Mouse (Mus musculus) induced T-regulatory cell, adult 2 months (primary cell): ENCODE results near the gene Shisa5.

ENCODE experiments used
- DNase-seq: peaks from one replicate; pipeline ENCODE4 v3.0.0-alpha.2; 2012; ENCODE audit warnings: low read depth

The Shisa5 gene

DNA sequence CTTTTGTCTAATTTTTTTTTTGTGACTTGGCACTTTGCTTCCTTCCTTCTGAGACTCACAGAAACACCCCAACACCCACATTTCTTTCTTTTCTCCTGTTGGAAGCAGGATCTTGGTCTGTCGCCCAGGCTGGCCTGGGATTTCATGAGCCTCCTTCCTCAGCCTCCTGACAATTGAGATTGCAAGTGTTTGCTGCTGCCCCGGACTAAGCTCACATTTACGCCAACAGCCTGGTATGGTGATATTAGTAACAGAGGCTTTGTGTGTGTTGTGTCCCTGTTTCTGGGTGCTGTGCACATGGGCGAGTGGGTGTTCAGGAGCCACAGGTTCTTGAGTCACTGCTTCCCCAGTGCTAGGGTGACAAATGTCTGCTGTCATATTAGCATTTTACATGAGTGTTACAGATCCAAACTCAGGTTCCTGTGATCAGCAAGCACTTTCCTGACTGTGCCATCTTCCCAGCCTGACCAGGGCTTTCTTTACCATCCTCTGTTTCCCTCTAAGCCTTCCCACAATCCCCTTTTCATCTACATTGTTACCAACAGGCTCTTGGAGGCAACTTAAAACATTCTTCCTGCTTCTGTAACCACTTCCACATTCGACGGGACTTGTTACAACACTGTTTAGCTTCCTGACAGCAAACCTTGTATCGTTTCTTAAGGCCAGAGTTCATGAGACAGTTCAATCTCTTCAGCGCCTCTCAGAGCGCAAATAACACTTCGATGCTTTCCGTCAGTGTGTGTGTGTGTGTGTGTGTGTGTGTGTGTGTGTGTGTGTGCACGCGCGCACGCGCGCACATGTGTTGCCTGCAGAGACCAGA, 15.3 kb upstream of the Shisa5 start:
- peak; percentile 32 for DNase-seq

DNA sequence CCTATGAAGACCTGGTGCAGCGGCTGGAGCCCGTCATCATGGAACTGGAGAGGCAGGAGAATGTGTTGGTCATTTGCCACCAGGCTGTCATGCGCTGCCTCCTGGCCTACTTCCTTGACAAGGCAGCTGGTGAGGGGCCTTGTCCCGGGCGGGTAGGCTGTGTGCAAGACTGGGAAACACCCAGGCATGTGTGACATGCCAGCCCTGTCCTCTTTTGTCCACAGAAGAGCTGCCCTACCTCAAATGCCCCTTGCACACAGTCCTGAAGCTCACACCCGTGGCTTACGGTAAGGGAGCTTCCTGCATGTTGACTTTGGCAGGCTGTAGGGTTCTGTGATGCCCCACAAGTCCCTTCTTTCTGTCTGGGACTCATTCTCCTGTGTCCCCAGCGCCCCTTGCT, 10.8 kb upstream of the Shisa5 start:
- DNase-seq: no peak

DNA sequence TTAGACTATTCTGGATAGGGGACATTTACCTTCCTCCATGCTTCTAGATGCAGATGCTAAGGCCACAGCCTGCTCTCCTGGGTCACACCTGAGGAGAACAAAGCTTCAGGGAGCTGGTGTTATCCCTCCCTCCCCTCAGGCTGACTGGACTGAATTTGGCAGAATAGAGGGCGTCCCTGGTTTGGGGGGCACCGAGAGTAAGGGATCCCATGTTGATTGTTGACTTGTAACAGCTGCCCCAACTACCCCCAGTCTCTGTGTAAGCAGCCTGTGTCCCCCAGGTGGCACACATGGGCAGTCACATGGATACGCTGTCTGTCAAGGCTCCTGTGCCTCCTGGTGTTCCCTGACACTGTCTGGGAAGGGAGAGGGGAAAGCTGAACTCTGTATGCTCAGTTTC, 9.9 kb upstream of the Shisa5 start:
- no peak for DNase-seq

DNA sequence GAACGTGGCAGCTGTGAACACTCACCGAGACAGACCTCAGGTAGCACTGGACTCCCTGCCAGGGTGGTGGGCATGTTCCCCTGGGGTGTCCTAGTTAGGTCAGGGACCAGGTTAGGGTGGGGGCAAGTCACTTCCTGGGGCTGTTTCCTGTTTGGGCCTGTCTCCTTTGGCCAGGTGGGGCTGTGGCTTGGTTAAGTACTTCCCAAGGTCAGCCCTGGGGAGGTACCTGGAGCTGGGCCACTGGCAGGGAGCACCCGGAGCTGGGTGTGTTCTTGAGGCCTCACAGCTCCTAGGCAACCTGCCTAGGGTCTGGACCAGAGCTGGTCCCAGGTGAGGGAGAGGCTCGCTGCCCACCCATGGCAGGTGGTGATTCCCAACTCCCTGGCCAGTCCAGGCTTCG, 9.4 kb upstream of the Shisa5 start:
- DNase-seq: no peak

DNA sequence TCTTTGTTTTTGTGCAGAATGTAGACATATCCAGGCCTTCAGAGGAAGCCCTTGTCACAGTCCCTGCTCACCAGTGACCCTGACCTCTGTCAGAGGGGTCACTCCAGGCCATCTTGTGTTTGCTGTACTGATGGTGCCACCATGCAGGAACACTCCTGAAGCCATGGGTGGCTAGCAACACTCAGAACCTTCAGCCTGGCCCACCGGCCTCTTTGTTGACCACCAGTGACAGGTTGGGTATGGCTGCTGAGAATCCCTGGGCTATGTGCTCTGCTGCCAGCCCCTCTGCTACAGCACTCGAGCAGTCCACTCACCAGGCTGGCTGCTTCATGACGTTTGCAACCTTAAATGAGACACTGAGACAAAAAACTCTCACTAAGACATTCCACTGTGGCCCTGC, 8.1 kb upstream of the Shisa5 start:
- DNase-seq: no peak

DNA sequence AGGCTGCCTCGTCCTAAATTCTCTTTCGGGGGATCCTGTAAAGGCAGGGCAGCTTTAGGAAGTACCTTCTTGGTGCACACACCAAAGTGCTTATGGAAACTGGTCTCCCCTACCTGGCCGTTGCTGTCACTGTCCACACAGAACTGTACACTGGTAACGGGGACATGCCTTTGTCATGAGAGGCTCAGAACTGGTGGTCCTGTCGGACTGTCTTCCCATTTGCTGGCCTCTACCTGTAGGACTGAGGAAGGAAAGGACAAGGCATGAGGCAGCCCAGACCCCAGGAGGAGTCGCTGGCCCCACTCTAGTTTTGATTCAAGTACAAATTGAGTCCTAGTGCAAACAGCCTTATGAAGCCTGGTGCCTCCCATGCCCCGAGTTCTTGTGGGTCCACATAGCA, 7.4 kb upstream of the Shisa5 start:
- DNase-seq: no peak

DNA sequence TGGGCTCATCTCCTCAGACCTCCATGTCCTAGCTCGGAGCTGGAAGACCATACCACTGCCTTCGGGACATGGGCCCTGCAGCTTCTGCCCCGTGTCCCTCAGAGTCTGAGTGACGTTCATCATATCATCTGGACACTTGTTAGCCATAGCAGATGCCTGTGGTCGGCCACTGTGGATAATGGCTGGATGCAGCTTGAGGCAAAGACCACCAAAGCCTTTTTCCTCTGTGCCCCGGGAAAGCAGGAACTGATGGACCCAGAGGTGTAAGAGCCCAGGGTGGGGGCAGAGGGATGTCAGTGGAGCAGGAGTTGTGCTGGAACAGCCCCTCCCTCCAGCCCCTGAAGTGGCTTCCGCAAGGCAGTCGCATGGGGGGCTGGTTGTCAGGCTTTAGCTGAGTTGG, 6.7 kb upstream of the Shisa5 start:
- DNase-seq: no peak

DNA sequence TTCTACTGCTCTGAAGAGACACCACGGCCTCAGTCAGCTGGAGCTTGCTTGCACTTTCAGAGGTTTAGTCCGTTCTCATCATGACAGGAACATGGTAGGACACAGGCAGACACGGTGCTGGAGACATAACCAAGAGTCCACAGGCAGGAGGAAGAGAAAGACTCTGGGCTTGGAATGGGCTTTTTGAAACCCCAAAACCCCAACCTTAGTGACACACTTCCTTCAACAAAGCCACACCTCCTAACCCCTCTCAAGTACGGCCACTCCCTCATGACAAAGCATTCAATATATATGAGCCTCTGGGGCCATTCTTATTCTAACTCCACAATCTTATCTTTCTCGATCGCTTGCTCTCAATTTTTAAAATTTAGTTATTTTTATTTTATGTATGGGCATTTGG, 5.9 kb upstream of the Shisa5 start:
- DNase-seq: no peak

DNA sequence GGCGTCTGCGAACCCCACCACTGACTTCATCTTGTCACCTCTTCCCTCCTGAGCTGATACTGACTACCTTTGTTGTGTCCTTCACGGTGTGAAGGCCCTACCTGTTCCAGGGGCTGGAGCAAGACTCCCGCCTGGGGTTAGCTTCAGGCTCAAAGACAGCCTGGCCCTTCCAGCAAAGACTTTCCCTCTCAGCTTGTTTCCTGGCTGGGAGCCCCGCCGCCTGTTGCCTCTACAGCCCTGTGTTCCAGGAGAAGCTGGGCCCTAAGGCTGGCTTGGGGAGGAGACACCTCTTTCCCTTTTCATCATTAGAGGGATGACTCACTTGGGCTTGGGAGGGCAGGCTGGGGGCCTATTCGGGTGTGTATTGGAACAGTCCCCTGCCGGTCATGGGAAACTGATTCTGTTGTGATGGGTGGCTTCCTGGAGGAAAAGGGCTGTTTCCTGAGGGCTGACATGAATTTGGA, 568 bp downstream of the Shisa5 start:
- DNase-seq: no peak

DNA sequence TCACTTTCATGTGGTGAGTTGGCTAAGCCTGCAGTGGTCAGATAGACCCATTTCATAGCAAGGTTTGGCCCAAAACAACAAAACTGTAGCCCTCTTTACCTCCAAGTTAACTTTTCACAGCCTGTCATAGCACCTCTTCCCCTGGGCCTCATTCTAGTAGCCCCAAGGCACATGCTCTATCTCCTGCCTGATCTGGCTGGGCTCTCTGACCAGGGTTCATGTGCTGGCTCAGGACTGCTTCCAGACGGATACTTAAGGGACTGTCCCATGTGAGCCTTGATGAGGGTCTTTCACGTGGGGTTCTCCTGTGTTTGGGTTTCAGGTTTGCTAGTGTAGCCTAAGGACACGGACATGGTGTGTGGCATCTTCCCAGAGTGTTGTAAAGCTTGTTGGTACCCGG, 1.3 kb downstream of the Shisa5 start:
- no peak for DNase-seq

DNA sequence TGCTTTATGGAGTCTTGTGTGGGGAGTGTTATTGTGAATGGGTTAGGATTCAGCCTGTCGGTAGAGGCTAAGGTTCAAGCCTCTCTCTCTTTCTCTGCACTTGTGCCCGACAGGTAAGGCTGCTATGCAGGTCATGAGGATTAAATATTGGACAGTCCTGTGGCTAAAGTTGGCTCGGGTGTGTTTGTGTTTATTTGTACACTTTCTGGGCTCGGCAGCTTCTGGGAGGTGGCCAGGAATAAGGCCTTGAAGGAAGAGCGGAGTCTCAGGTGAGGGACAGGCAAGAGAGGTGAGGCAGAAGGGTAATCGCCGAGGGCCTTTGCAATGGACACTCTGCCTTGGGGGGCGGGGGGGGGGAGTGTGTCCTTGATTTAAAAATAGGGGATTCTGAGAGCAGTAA, 1.9 kb downstream of the Shisa5 start:
- no peak for DNase-seq

DNA sequence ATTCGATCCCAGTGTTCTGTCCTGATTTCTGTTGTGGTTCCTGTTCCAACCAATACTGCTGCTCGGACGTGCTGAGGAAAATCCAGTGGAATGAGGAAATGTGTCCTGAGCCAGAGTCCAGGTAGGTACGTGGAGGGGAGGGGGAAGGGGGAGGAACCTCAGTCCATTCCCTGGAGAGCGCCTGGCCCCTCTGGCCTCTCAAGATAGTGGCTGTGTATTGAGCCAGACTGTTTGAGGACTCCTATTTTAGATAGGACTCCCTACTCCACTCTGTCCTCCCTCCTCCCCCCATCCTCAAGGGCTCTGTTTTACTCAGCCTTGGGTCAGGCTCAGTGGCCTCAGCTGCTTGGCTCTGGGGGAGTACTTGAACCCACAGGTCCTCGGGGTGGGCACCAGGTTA, 2.5 kb downstream of the Shisa5 start:
- no peak for DNase-seq

DNA sequence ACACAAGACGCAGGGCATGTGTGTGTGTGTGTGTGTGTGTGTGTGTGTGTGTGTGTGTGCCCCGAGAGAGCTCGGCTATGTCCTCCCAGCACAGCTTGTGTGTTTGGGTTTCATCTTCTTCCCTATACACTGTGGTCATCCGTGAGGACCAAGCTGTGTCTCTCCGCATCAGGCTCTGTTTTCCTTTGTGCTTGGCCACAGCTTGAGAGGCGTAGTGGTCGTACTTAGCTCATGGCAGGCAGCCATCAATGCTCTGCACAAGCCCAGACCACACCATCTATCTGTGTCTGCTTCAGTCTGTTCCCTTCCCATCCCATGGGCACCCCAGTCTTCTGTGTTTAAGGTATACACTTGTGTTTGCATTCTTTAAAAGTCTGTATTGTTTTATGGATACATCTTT, 3.0 kb downstream of the Shisa5 start:
- no peak for DNase-seq

DNA sequence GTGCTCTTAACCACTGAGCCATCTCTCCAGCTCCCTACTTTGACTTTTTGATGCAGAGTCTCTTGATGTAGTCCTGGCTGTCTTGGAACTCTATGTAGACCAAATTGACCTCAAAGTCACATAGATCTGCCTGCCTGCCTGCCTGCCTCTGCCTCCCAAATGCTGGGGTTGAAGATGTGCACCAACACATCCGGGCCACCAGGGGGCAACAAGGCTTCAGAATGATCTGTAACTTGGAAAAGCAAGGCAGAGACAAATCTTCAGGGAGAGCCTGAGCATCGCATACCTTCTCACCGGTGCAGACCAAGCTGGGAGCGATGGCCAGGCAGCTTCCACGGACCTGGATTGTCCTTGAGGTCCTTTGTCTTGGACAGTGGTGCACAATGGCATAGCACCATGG, 7.9 kb downstream of the Shisa5 start:
- peak; percentile 93 for DNase-seq

DNA sequence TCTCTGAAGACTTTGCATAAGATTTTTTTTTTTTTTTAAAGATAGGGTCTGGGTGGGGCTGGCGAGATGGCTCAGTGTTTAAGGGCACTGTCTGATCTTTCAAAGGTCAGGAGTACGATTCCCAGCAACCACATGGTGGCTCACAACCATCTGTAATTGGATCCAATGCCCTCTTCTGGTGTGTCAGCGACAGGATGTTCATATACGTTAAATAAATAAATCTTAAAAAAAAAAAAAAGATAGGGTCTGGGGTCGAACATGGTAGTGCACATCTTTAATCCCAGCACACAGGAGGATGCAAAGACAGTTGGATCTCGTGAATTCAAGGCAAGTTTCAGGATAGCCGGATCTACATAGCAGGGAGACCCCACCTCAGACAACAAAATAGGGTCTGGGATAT, 11.0 kb downstream of the Shisa5 start:
- DNase-seq: peak; percentile 45

DNA sequence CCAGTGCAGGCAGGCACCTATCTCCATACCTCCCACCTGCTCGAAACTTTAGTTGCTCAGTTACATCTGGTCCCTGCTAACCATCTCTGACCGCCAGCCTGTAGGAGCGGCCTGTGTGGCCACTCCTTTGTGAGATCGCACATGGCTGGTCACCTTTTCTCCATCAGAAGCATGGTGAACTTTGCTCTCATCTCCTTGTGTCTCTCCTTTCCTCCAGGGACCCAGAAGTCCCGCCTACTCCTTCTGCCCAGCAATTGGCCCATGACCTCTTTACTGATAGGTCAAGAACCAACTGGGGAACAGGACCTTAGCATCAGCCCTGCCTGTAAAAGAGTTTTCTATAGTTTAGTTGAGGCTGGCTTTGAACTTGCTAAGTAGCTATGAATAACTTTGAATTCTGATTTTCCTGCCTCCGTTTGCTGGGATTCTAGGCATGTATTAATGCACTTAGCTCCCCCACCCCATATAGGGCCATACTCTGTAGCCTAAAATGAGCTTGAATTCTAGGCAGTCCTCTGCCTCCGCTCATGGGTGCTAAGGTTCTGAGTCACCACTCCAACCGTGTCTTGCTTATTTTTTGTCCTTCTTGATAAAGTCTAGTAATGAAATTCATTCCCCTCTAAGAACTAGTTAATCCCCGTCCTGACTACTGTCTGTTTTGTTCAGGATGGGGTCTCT, 11.8 kb downstream of the Shisa5 start:
- peak; percentile 88 for DNase-seq

DNA sequence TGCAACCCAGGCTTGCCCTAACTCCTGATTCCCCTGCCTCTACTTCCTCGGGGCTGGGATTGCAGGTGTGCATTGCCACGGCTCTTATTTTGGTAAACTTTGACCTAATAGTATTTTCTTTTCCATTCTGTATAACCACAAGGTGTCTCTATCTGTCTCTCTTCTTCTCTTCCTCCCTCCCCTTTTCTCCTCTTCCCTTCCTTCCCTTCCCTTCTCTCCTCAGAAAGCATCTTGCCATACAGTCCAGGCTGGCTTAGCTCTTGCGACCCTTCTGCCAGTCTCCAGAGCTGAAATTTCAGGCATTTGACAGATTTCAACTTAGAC, 12.3 kb downstream of the Shisa5 start:
- no peak for DNase-seq

DNA sequence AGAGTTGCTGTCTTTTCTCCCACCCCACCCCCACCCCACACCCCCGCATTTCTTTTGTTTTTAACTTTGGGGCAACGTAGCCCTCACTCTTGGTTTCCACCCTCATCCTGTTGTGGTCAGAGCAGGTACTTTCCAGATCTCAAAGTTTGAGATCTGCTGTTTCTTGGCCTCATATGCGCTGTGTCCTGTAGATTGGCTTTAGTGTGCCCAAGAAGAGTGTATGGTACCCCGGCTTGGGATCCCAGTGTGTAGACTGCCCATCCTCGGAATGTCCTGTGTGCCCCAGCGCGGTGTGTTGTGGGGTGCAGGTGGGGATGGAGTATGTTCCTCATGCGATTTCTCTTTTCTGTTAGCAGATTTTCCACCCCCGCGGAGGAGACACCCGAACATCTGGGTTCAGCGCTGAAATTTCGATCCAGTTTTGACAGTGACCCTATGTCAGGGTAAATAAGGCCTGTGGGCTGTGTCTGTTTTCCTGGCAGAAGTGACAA, 12.7 kb downstream of the Shisa5 start:
- peak; percentile 96 for DNase-seq

DNA sequence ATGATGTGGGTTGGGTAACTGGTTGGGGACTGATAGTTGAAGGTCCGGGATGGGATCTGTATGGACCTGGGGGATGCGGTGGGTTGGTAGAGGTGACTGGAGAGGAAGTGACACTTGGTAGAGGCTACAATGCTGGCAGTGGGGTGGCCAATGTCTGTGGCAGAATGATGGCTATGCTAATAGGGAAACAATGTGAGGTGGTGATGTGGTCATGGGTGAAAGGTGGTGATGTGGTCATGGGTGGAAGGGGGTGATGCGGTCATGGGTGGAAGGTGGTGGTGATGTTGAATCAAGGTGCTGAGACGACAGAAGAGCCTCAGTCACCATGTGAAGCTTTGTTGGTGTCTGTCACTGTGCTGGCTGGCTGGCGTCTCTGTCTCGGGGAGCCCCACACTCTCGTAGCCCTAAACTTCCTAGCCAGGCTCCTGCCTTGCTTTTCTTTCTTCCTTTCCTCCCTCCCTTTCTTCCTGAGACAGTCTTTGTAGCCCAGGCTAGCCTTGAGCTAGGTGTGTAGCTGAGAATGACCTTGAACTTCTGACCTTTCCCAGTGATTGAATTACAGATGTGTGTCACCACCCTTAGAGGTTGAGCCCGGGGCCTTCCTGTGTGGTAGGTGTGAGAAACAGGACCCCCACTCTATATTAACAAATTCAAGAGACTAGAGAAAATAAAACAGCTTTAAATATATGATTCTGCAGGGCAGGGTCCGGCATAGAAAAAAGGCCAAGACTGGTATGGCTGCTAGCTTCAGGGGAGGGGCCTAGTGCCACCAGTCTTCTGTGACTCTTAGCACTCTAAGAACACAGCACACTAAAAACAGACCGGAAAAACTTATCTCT, 13.5 kb downstream of the Shisa5 start:
- peak; percentile 95 for DNase-seq

DNA sequence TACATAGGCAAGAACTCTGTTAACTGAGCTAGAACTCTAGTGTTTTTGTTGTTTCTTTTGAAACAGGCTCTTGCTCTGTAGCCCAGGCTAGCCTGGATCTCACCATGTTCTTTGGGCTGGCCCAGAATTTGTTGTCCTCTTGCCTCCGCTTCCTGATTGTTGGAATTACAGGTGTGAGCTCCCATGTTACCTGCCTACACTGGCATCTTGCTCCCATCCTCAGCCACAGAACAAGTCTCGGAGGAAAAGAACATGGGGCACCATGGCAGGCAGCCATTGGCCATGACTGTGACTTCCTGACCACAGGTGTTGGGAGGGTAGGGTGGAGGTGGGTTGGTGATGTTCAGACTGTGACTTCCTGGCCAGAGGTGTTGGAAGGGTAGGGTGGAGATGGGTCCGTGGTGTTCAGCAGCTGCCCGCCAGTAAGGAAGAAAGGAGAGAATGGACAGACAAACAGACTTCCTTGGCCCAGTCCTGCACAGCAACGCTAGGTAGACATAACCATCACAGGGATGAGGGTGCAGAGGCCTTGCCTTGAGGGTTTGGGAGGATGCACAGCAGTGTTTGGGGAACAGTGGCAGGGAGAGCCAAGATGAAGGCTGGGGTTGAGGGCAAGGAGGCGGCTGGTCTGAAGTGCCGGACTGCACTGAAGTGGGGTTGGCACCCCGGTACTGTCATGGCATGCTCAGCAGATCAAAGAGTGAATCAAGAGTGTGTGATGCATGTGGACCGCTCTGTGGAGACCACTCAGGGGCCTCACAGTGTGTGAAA, 14.3 kb downstream of the Shisa5 start:
- DNase-seq: peak; percentile 90

DNA sequence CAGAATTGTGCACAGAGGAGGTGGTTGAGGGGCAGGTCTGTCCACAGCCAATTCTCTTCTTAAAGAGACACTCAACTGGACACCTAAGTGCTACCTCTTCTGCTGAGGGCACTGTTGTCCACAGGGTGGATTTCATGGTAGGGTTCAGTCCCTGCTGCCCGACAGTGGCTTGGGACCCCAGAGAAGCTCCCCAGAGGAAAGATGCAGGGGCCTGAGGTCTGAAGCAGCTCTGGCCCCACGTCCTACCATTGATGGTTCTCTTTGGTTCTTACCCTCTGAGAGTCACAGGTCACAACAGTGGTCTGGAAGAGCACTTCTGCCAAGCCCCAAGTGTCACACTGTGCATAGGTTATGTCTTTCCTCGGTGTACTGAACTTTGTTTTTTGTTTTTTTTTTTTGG, 15.0 kb downstream of the Shisa5 start:
- DNase-seq: no peak

DNA sequence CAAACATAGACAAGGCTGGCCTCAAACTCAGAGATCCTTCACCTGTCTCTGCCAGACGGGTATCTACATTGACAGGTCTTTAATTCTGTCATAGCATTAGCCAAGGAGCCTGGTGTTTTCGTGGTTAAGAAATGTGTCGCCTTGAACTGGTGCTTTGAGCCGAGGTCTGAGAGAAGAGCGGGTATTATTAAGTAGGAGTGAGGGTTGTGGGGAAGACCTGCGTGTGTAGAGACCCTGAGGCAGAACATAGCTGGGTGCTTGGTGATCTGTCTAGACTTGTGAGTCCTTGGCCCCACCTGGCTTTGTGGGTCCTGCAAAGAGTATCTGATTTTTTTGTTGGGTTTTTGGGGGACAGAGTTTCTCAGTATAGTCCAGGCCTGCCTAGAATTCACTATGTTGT, 15.5 kb downstream of the Shisa5 start:
- peak; percentile 67 for DNase-seq
